Mouse (Mus musculus) CH12.LX (cell line): Measurements from ENCODE around the gene Tox2. TPM values are rescaled to one million over a fixed set of nuclear protein-coding genes. Genes with fewer than 3 reads are reported as not detected.

ENCODE experiments used
- DNase-seq: peaks from one replicate; pipeline ENCODE4 v3.0.0-alpha.2; 2013; ENCODE audit errors: extremely low read depth
- H3K27ac ChIP-seq: 2 replicates; pipeline ENCODE4 v1.5.1; 2012; ENCODE audit warnings: low read depth, mild to moderate bottlenecking, control low read depth, moderate library complexity; ENCODE audit not compliant: insufficient read depth
- H3K27me3 ChIP-seq: replicated peaks from 2 replicates; pipeline ENCODE3; 2012; ENCODE audit warnings: inconsistent platforms
- H3K36me3 ChIP-seq, 2 experiments: replicated peaks in 1 of 2; 2 replicates each; pipeline versions ENCODE3 to v1.6.1; 2012; ENCODE audit warnings: inconsistent platforms in 1 of 2, low read length in 1 of 2, mild to moderate bottlenecking in 1 of 2, mixed read lengths in 1 of 2, moderate library complexity in 1 of 2; ENCODE audit not compliant: control insufficient read depth in 1 of 2, insufficient read depth in 1 of 2
- H3K4me1 ChIP-seq, 2 experiments: 2 replicates each; pipeline ENCODE4 v1.6.1; 2012; ENCODE audit warnings: inconsistent platforms in 1 of 2, moderate library complexity in 1 of 2; ENCODE audit not compliant: insufficient read depth in 2 of 2, control insufficient read depth in 1 of 2
- H3K4me2 ChIP-seq: 2 replicates; pipeline ENCODE4 v1.6.1; 2012; ENCODE audit warnings: low read depth, mild to moderate bottlenecking, control low read depth; ENCODE audit not compliant: poor library complexity, insufficient read depth, severe bottlenecking
- H3K4me3 ChIP-seq, 3 experiments: fragments of 150-350 bp in 1 of 3; sonication (generic) in 1 of 3; replicated peaks in 1 of 3; 2 replicates each; pipeline versions ENCODE3 to v1.5.1; 2011 to 2012; ENCODE audit warnings: low read depth in 2 of 3, low read length in 2 of 3, mild to moderate bottlenecking in 2 of 3, moderate library complexity in 2 of 3, control low read depth in 1 of 3, improper control_type of control experiment in 1 of 3, inconsistent platforms in 1 of 3, mixed read lengths in 1 of 3; ENCODE audit not compliant: poor library complexity in 1 of 3
- H3K79me2 ChIP-seq: replicated peaks from 2 replicates; pipeline ENCODE4 v1.6.1; 2012; ENCODE audit warnings: mild to moderate bottlenecking, moderate library complexity; ENCODE audit not compliant: control insufficient read depth, poor library complexity, insufficient read depth, severe bottlenecking; ENCODE audit errors: extremely low read depth
- H3K9ac ChIP-seq: 2 replicates; pipeline ENCODE4 v1.6.1; 2012; ENCODE audit warnings: low read depth, mild to moderate bottlenecking, control low read depth, moderate library complexity; ENCODE audit not compliant: insufficient read depth
- H3K9me3 ChIP-seq: replicated peaks from 2 replicates; pipeline ENCODE3; 2012; ENCODE audit warnings: low read length, inconsistent platforms, mixed read lengths
- CTCF ChIP-seq, 2 experiments: IDR thresholded peaks in 1 of 2; conservative IDR thresholded peaks in 1 of 2; 2 replicates each; pipeline ENCODE4 v1.5.1; 2011 to 2012; ENCODE audit warnings: low read depth in 2 of 2, low read length in 2 of 2, improper control_type of control experiment in 1 of 2, inconsistent platforms in 1 of 2, mild to moderate bottlenecking in 1 of 2, moderate library complexity in 1 of 2
- GABPA ChIP-seq: IDR thresholded peaks from 2 replicates; pipeline ENCODE4 v1.6.1; 2012; ENCODE audit warnings: low read depth, low read length, improper control_type of control experiment, inconsistent platforms; ENCODE audit not compliant: insufficient replicate concordance
- HCFC1 ChIP-seq: IDR thresholded peaks from 2 replicates; pipeline ENCODE4 v1.6.1; 2012; ENCODE audit warnings: low read depth, mild to moderate bottlenecking, inconsistent platforms, low read length, improper control_type of control experiment
- IRF4 ChIP-seq: IDR thresholded peaks from 2 replicates; pipeline ENCODE4 v1.6.1; 2014; ENCODE audit warnings: low read depth, mild to moderate bottlenecking, inconsistent platforms, low read length, improper control_type of control experiment
- JUN ChIP-seq: IDR thresholded peaks from 2 replicates; pipeline ENCODE4 v1.6.1; 2011; ENCODE audit warnings: low read depth, mild to moderate bottlenecking, low read length, improper control_type of control experiment, moderate library complexity; ENCODE audit not compliant: insufficient read depth
- MAFK ChIP-seq: IDR thresholded peaks from 2 replicates; pipeline ENCODE4 v1.6.1; 2011; ENCODE audit warnings: low read length, improper control_type of control experiment; ENCODE audit not compliant: insufficient replicate concordance
- POLR2AphosphoS2 ChIP-seq: IDR thresholded peaks from 2 replicates; pipeline ENCODE4 v1.6.1; 2011; ENCODE audit warnings: low read depth, low read length, improper control_type of control experiment
- RAD21 ChIP-seq: IDR thresholded peaks from 2 replicates; pipeline ENCODE4 v1.6.1; 2011; ENCODE audit warnings: low read depth, mild to moderate bottlenecking, low read length, improper control_type of control experiment, moderate library complexity
- SMC3 ChIP-seq: IDR thresholded peaks from 2 replicates; pipeline ENCODE4 v1.6.1; 2011; ENCODE audit warnings: low read depth, low read length, improper control_type of control experiment
- UBTF ChIP-seq: IDR thresholded peaks from 2 replicates; pipeline ENCODE4 v1.6.1; 2012; ENCODE audit warnings: low read depth, mild to moderate bottlenecking, inconsistent platforms, low read length, improper control_type of control experiment, moderate library complexity
- dilution Hi-C: fragments of 300-500 bp; cut with MboI; formaldehyde crosslinking; loops from 2 replicates; pipeline ENCODE4 v1.14.3; 2020; ENCODE audit warnings: low sequenced_read_pairs; ENCODE audit not compliant: extremely low pct_unique_long_range_greater_than_20kb, extremely low pct_ligation_motif_present
- in situ Hi-C: fragments of 300-500 bp; cut with MboI; formaldehyde crosslinking; loops from 3 replicates; pipeline ENCODE4 v1.14.3; 2019; ENCODE audit warnings: low sequenced_read_pairs, low pct_ligation_motif_present, low pct_unique_long_range_greater_than_20kb, mixed read lengths
- polyA plus RNA-seq: library from polyadenylated mRNA; unstranded; fragments of >175 nt; gene quantifications from 2 replicates; pipeline ENCODE4 v1.2.1, GENCODE M21; 2012; ENCODE audit warnings: low read depth; ENCODE audit not compliant: insufficient read length
- total RNA-seq, 2 experiments: library from RNA; depleted of rRNA; stranded (reverse); fragments of 300-350 nt in 1 of 2; fragments of >200 nt in 1 of 2; gene quantifications; 2 replicates each; pipeline ENCODE4 v1.2.3; 2012 to 2014

Gene Tox2
- total and polyA plus RNA-seq, 3 experiments = not detected

DNA sequence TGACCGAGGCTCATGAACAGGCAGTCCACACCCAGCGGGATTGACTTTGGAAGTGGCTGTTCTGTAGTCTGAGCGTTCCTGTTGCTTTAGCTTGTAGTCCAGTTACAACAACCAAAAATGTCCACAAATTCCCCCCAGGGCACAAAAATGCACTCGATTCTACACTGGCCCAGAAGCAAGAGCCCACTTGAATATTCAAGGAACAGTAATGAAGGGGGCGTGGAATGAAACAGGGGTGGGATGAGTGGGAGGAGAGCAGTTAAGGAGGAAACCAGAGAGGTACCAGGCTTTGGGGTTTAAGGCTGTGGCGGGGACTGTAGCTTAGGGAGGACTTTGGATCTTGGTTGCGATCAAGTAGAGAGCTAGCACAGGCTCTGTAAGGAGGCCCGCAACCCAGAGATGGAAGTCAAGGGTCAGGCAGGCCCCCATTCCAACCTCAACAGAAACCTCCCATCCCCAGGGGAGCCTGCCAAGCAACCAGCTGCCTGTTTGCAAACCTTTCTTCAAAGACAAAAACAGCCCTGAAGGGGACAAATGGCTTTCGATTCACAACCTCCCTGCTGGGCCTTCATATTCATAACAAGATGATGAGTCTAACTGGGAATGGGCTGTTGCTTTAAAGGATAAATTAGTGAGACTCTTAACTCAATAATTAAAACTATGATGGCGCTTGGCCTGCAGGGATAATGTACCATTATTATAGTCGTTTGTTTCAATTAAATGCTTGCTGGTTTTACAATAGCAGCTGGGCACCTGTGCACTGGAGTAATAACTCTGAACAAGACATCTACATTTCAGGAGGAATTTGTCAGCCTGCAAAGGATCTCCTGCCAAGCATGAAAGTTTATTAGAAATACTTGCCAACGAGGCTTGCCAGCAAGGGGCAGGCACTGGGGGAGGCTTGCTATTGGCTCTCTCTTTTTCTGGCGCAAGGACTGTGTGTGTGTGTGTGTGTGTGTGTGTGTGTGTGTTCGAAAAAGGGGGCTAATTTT is 97.4 kb downstream of the Tox2 start:
- Histone ChIP-seq H3K27ac (no peak overlapping the region), H3K9me3 (peaks cover 5% of the 10 kb centered on the region), H3K27me3 (peaks cover 92% of the 10 kb centered on the region), H3K4me2 (no peak overlapping the region), H3K36me3 (no peaks in the 10 kb centered on the region), H3K9ac (no peak overlapping the region), H3K4me1 (peaks cover 0 to 5% of the 10 kb centered on the region in 2 experiments; a peak in 1 of 4 replicates), H3K4me3 (no peak overlapping the region), H3K79me2 (no peaks in the 10 kb centered on the region)
- no peak for TF ChIP-seq IRF4
- dilution Hi-C loops = no loop called here
- in situ Hi-C loops = no loop called here
- no peak for DNase-seq

DNA sequence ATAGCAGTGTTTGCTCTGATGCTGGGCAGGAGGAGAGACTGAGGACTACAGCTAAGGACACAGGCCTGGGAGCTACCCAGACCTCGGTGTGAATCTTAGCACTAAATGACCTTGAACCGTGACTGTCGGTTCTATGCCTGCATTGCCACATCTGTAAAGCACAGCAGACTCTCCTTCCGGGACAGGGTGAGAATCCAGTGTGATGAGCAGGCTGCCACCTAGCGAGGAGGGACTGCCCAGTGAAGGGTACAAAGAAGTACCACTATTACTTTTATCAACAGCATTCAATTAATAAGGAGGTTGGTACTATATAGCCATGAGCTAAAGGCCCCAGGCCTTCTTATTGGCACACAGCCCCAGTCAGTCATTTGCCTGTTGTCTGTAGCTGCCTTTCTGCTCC is 98.7 kb downstream of the Tox2 start:
- Histone ChIP-seq H3K4me1 (peaks cover 0 to 5% of the 10 kb centered on the region in 2 experiments; a peak in 1 of 4 replicates), H3K27ac (no peak overlapping the region), H3K9ac (no peak overlapping the region), H3K4me2 (no peak overlapping the region), H3K9me3 (peaks cover 5% of the 10 kb centered on the region), H3K79me2 (no peaks in the 10 kb centered on the region), H3K27me3 (peaks cover 86% of the 10 kb centered on the region), H3K4me3 (no peak overlapping the region), H3K36me3 (no peaks in the 10 kb centered on the region)
- dilution Hi-C loops (no loop called here), in situ Hi-C loops (no loop called here)
- DNase-seq = no peak
- TF ChIP-seq HCFC1 (no peak), SMC3 (peak; percentile 15; the same call in 1 of the 2 replicates), CTCF (conservative IDR thresholded peaks at IDR 0.05 in 1 of 2, IDR thresholded peaks at IDR 0.05 in 1 of 2; ENCODE audit: low read depth in 2 of 2, low read length in 2 of 2) (peak in 1 of 2 experiments; percentile 50; a peak in 2 of 4 replicates), RAD21 (peak; percentile 20)

DNA sequence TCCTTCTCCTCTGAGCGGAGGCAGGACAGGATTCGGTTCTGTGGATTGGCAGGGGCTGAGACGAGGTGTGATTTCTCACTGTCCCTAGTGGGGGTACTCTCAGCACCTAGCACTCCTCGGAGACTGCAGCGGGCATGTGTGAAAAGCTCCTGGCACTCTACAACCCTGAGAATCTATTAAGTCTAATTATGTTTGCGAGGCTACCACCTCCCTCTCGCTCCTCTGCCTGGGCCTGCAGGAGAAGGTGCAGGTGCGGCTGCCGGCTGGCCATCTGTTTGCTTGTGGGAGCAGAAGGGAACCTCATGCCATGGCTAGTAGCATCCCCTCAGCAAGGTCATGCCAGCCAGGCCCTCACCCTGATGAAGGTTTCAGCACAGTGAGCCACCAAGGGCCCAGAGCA is 100.1 kb downstream of the Tox2 start:
- Histone ChIP-seq H3K9ac (no peak overlapping the region), H3K4me3 (no peak overlapping the region), H3K4me2 (no peak overlapping the region), H3K9me3 (peaks cover 2% of the 10 kb centered on the region), H3K4me1 (peaks cover 0 to 5% of the 10 kb centered on the region in 2 experiments; a peak in 1 of 4 replicates), H3K27ac (no peak overlapping the region), H3K36me3 (no peaks in the 10 kb centered on the region), H3K79me2 (no peaks in the 10 kb centered on the region), H3K27me3 (peaks cover 87% of the 10 kb centered on the region)
- in situ Hi-C loops = no loop called here
- no peak for DNase-seq
- dilution Hi-C loops = no loop called here
- TF ChIP-seq GABPA (no peak), CTCF (conservative IDR thresholded peaks at IDR 0.05 in 1 of 2, IDR thresholded peaks at IDR 0.05 in 1 of 2; ENCODE audit: low read depth in 2 of 2, low read length in 2 of 2) (no peak), SMC3 (no peak), MAFK (no peak), UBTF (no peak), POLR2AphosphoS2 (no peak), JUN (no peak)
